Mouse (Mus musculus) lung, embryonic 16.5 days (tissue): ENCODE data around the gene Gm21897. TPM values are rescaled to one million over a fixed set of nuclear protein-coding genes. Genes with fewer than 3 reads are reported as not detected.
"Not testable (repeated sequence)": the region's sequence is repeated elsewhere in the genome, so short reads cannot be mapped to it uniquely, and the experiment has no call there.

ENCODE experiments used
- ATAC-seq: fragments of 200-750 bp; cut with Nextera tagmentation; 2 replicates; pipeline ENCODE4 v1.8.0; 2017; ENCODE audit warnings: low read depth, mild to moderate bottlenecking, moderate library complexity
- H3K27ac ChIP-seq: fragments of 300-500 bp; sonication (generic); 2 replicates; pipeline ENCODE4 v1.5.1; 2014; ENCODE audit warnings: mild to moderate bottlenecking, control low read depth, low read length
- H3K27me3 ChIP-seq: fragments of 300-500 bp; sonication (generic); 2 replicates; pipeline ENCODE4 v1.6.1; 2014; ENCODE audit warnings: low read depth, low read length, mixed read lengths; ENCODE audit not compliant: control insufficient read depth, insufficient read depth
- H3K36me3 ChIP-seq: fragments of 300-500 bp; sonication (generic); 2 replicates; pipeline ENCODE4 v1.6.1; 2014; ENCODE audit warnings: low read length; ENCODE audit not compliant: control insufficient read depth, insufficient read depth
- H3K4me1 ChIP-seq: fragments of 300-500 bp; sonication (generic); replicated peaks from 2 replicates; pipeline ENCODE4 v1.6.1; 2014; ENCODE audit warnings: low read length, mixed read lengths; ENCODE audit not compliant: control insufficient read depth, insufficient read depth
- H3K4me2 ChIP-seq: fragments of 300-500 bp; sonication (generic); 2 replicates; pipeline ENCODE4 v1.6.1; 2014; ENCODE audit warnings: low read depth, low read length, control low read depth
- H3K4me3 ChIP-seq: fragments of 300-500 bp; sonication (generic); 2 replicates; pipeline ENCODE4 v1.5.1; 2014; ENCODE audit warnings: mild to moderate bottlenecking, low read length, control low read depth
- H3K9ac ChIP-seq: fragments of 300-500 bp; sonication (generic); 2 replicates; pipeline ENCODE4 v1.6.1; 2014; ENCODE audit warnings: low read length, control low read depth
- H3K9me3 ChIP-seq: fragments of 300-500 bp; sonication (generic); 2 replicates; pipeline ENCODE4 v1.6.1; 2016; ENCODE audit warnings: low read length; ENCODE audit not compliant: control insufficient read depth
- WGBS: fragments of 180-500 bp; shearing (Covaris S2); extraction: QIAGEN DNeasy Blood & Tissue Kit; methylation state at CpG from one replicate; pipeline ENCODE4 v1.1.7; 2014; 5-methylcytosine and 5-hydroxymethylcytosine counted together
- polyA plus RNA-seq: library from polyadenylated mRNA; unstranded; fragments of >200 nt; fragmentation: Nextera tagmentation; extraction: Ambion mirVana; gene quantifications from 2 replicates; pipeline ENCODE4 v1.2.1, GENCODE M21; 2015

Gene Gm21897
- not detected in 2 replicates for polyA plus RNA-seq

GRCm38 (mm10) chr16:15317158-15317557 is at the start of gene Gm21897:
TSS of gene Gm21897 (plus strand) at chr16:15317458.
- not testable (repeated sequence) for H3K27ac ChIP-seq, H3K4me2 ChIP-seq, H3K9ac ChIP-seq, H3K36me3 ChIP-seq, H3K4me3 ChIP-seq, H3K27me3 ChIP-seq, H3K4me1 ChIP-seq, ATAC-seq, H3K9me3 ChIP-seq
- WGBS = no CpG with 5 or more reads among the region's 4 CpGs

GRCm38 (mm10) chr16:15272291-15272690 is 45.0 kb upstream of the Gm21897 start:
- Histone ChIP-seq H3K4me3 (no peak overlapping the region), H3K4me2 (no peak overlapping the region), H3K9me3 (no peaks in the 10 kb centered on the region), H3K4me1 (no peaks in the 10 kb centered on the region), H3K36me3 (no peaks in the 10 kb centered on the region), H3K27me3 (no peaks in the 10 kb centered on the region), H3K27ac (0 out of 2 replicates have a peak overlapping the region, but pooled peaks have one; percentile 41), H3K9ac (no peak overlapping the region)
- 42% methylated on average over 1 of the region's 1 CpGs for WGBS
- peak; percentile 64 for ATAC-seq

GRCm38 (mm10) chr16:15277461-15277860 is 39.8 kb upstream of the Gm21897 start:
- Histone ChIP-seq H3K4me1 (no peaks in the 10 kb centered on the region), H3K27me3 (no peaks in the 10 kb centered on the region), H3K4me2 (no peak overlapping the region), H3K4me3 (no peak overlapping the region), H3K9me3 (no peaks in the 10 kb centered on the region), H3K27ac (no peak overlapping the region), H3K9ac (no peak overlapping the region), H3K36me3 (no peaks in the 10 kb centered on the region)
- ATAC-seq = no peak

- Histone ChIP-seq H3K27me3 (no peaks in the 10 kb centered on the region), H3K36me3 (no peaks in the 10 kb centered on the region), H3K9me3 (no peaks in the 10 kb centered on the region), H3K4me3 (no peak overlapping the region), H3K9ac (no peak overlapping the region), H3K4me1 (no peaks in the 10 kb centered on the region), H3K27ac (no peak overlapping the region), H3K4me2 (no peak overlapping the region)
- WGBS = 74% methylated on average over 3 of the region's 3 CpGs
- no peak for ATAC-seq
Measured at GRCm38 (mm10) chr16:15293041-15293440, 24.2 kb upstream of the Gm21897 start.

- H3K4me2 ChIP-seq = no peak overlapping the region
- H3K9ac ChIP-seq = no peak overlapping the region
- no peaks in the 10 kb centered on the region for H3K36me3 ChIP-seq
- H3K4me1 ChIP-seq = no peaks in the 10 kb centered on the region
- no peak overlapping the region for H3K4me3 ChIP-seq
- ATAC-seq = no peak
- 46% methylated on average over 1 of the region's 1 CpGs for whole genome bisulfite sequencing
- no peaks in the 10 kb centered on the region for H3K27me3 ChIP-seq
- no peak overlapping the region for H3K27ac ChIP-seq
- no peaks in the 10 kb centered on the region for H3K9me3 ChIP-seq
Measured at GRCm38 (mm10) chr16:15294289-15294688, 23.0 kb upstream of the Gm21897 start.

- H3K36me3 ChIP-seq = no peaks in the 10 kb centered on the region
- 59% methylated on average over 8 of the region's 8 CpGs for WGBS
- ATAC-seq = peak; percentile 36; the same call in 1 of the 2 replicates
- H3K9me3 ChIP-seq = no peaks in the 10 kb centered on the region
- no peak overlapping the region for H3K9ac ChIP-seq
- H3K4me2 ChIP-seq = no peak overlapping the region
- H3K27ac ChIP-seq = no peak overlapping the region
- H3K4me3 ChIP-seq = no peak overlapping the region
- no peaks in the 10 kb centered on the region for H3K27me3 ChIP-seq
- no peaks in the 10 kb centered on the region for H3K4me1 ChIP-seq
Measured at GRCm38 (mm10) chr16:15294911-15295659, 22.2 kb upstream of the Gm21897 start.

- H3K4me2 ChIP-seq = no peak overlapping the region
- no peak overlapping the region for H3K9ac ChIP-seq
- H3K27ac ChIP-seq = no peak overlapping the region
- no peaks in the 10 kb centered on the region for H3K27me3 ChIP-seq
- no peaks in the 10 kb centered on the region for H3K9me3 ChIP-seq
- no peaks in the 10 kb centered on the region for H3K36me3 ChIP-seq
- ATAC-seq = no peak
- no peak overlapping the region for H3K4me3 ChIP-seq
- no peaks in the 10 kb centered on the region for H3K4me1 ChIP-seq
Measured at GRCm38 (mm10) chr16:15334526-15334925, 17.3 kb downstream of the Gm21897 start.

- Histone ChIP-seq H3K4me1 (no peaks in the 10 kb centered on the region), H3K4me3 (no peak overlapping the region), H3K27me3 (no peaks in the 10 kb centered on the region), H3K4me2 (no peak overlapping the region), H3K9me3 (no peaks in the 10 kb centered on the region), H3K9ac (no peak overlapping the region), H3K27ac (no peak overlapping the region), H3K36me3 (no peaks in the 10 kb centered on the region)
- WGBS = 56% methylated on average over 4 of the region's 4 CpGs
- peak; percentile 38; the same call in 1 of the 2 replicates for ATAC-seq
Measured at GRCm38 (mm10) chr16:15339051-15339450, 21.8 kb downstream of the Gm21897 start.

GRCm38 (mm10) chr16:15346045-15346444 is 28.8 kb downstream of the Gm21897 start:
- Histone ChIP-seq H3K4me3 (no peak overlapping the region), H3K4me1 (peaks cover 3% of the 10 kb centered on the region; the same call in 1 of the 2 replicates), H3K27ac (peak overlapping the region; percentile 51), H3K4me2 (no peak overlapping the region), H3K9ac (no peak overlapping the region), H3K27me3 (no peaks in the 10 kb centered on the region), H3K9me3 (no peaks in the 10 kb centered on the region), H3K36me3 (no peaks in the 10 kb centered on the region)
- peak; percentile 96 for ATAC-seq
- WGBS = 45% methylated on average over 1 of the region's 1 CpGs
